Mouse (Mus musculus) spleen, adult 2 months (tissue): ENCODE data around the gene Rpl38.

Source experiments
- CTCF ChIP-seq: fragments of 200-500 bp; IDR thresholded peaks from 2 replicates; pipeline ENCODE4 v1.5.1; 2011; ENCODE audit warnings: mild to moderate bottlenecking, inconsistent platforms; ENCODE audit not compliant: insufficient read depth, insufficient read length, insufficient replicate concordance; ENCODE audit errors: extremely low read depth
- POLR2A ChIP-seq: fragments of 200-500 bp; IDR thresholded peaks from 2 replicates; pipeline ENCODE4 v1.6.1; 2011; ENCODE audit warnings: low read depth, low read length, inconsistent platforms

- TF ChIP-seq CTCF (no peak), POLR2A (no peak)
These were observed 12.8 kb upstream of the Rpl38 start for GRCm38 (mm10) chr11:114655350-114656008.
